Mouse (Mus musculus) myocyte (in vitro differentiated cells): ENCODE results near the gene Tph1.

Source experiments
- E2F4 ChIP-seq: IDR thresholded peaks from one replicate; pipeline ENCODE4 v1.6.1; 2011; ENCODE audit warnings: mild to moderate bottlenecking, control low read depth, moderate library complexity; ENCODE audit not compliant: insufficient read depth
- MYOD1 ChIP-seq, 3 experiments: IDR thresholded peaks; one replicate each; pipeline ENCODE4 v1.6.1; 2011; ENCODE audit warnings: control low read depth in 2 of 3, low read depth in 2 of 3, mild to moderate bottlenecking in 2 of 3, moderate library complexity in 1 of 3; ENCODE audit not compliant: insufficient read length in 2 of 3, control insufficient read depth in 1 of 3
- POLR2A ChIP-seq: IDR thresholded peaks from one replicate; pipeline ENCODE4 v1.6.1; 2011; ENCODE audit warnings: low read depth, mild to moderate bottlenecking, control low read depth, moderate library complexity; ENCODE audit not compliant: insufficient read length
- POLR2AphosphoS2 ChIP-seq: IDR thresholded peaks from one replicate; pipeline ENCODE4 v1.6.1; 2011; ENCODE audit warnings: low read depth, control low read depth; ENCODE audit not compliant: insufficient read length

GRCm38 (mm10) chr7:46672160-46672672 lies at the start of gene Tph1:
- TF ChIP-seq E2F4 (no peak), POLR2AphosphoS2 (no peak), POLR2A (no peak), MYOD1 (IDR thresholded peaks at IDR 0.05; ENCODE audit: control insufficient read depth in 1 of 3, insufficient read length in 2 of 3, low read depth in 2 of 3) (no peak)
